Mouse (Mus musculus) monocyte, adult 2 months (primary cell): ENCODE data around the gene Prdx1.
"Not testable (repeated sequence)": the region's sequence is repeated elsewhere in the genome, so short reads cannot be mapped to it uniquely, and the experiment has no call there.

Source experiments
- DNase-seq, 2 experiments: peaks; one replicate each; pipeline ENCODE4 v3.0.0; 2022; ENCODE audit warnings: low spot score in 2 of 2, low read depth in 1 of 2

Prdx1 gene

GRCm38 (mm10) chr4:116676027-116676426 is 9.3 kb upstream of the Prdx1 start:
- DNase-seq: no peak

GRCm38 (mm10) chr4:116677808-116678207 is 7.5 kb upstream of the Prdx1 start:
- no peak for DNase-seq

GRCm38 (mm10) chr4:116679141-116679540 is 6.2 kb upstream of the Prdx1 start:
- no peak for DNase-seq

- DNase-seq: not testable (repeated sequence)
Measured at GRCm38 (mm10) chr4:116680521-116680920, 4.8 kb upstream of the Prdx1 start.

- DNase-seq: no peak
Measured at GRCm38 (mm10) chr4:116683957-116684356, 1.4 kb upstream of the Prdx1 start.

GRCm38 (mm10) chr4:116684665-116685064 is 679 bp upstream of the Prdx1 start:
- no peak for DNase-seq

GRCm38 (mm10) chr4:116687041-116687440 is 1.7 kb downstream of the Prdx1 start:
- no peak for DNase-seq

- DNase-seq: no peak
Measured at GRCm38 (mm10) chr4:116689309-116689876, 4.0 kb downstream of the Prdx1 start.

GRCm38 (mm10) chr4:116692146-116692545 is 6.8 kb downstream of the Prdx1 start:
- no peak for DNase-seq

- DNase-seq: no peak
Measured at GRCm38 (mm10) chr4:116693785-116694184, 8.4 kb downstream of the Prdx1 start.

- no peak for DNase-seq
Measured at GRCm38 (mm10) chr4:116698693-116699342, 13.5 kb downstream of the Prdx1 start.

GRCm38 (mm10) chr4:116700964-116701363 is 15.6 kb downstream of the Prdx1 start:
- no peak for DNase-seq

- DNase-seq: peak; percentile 40 to 68
Measured at GRCm38 (mm10) chr4:116703804-116704203, 18.5 kb downstream of the Prdx1 start.

GRCm38 (mm10) chr4:116707666-116708065 is 22.3 kb downstream of the Prdx1 start:
- no peak for DNase-seq

GRCm38 (mm10) chr4:116708201-116708764 is 22.9 kb downstream of the Prdx1 start, which contains the start of the genes Mmachc and Ccdc163:
Gene Mmachc (minus strand): TSS chr4:116708406.
Gene Ccdc163 (plus strand): TSS chr4:116708509.
- DNase-seq: peak; percentile 59 to 74

GRCm38 (mm10) chr4:116708791-116709390 is 23.5 kb downstream of the Prdx1 start:
- DNase-seq: no peak

- no peak for DNase-seq
Measured at GRCm38 (mm10) chr4:116710154-116710553, 24.8 kb downstream of the Prdx1 start.

GRCm38 (mm10) chr4:116712536-116712935 is 27.2 kb downstream of the Prdx1 start:
- no peak for DNase-seq

GRCm38 (mm10) chr4:116719396-116719795 is 34.1 kb downstream of the Prdx1 start:
- DNase-seq: peak; percentile 19 to 21

- DNase-seq: peak; percentile 80 to 82
Measured at GRCm38 (mm10) chr4:116720343-116721097, 35.2 kb downstream of the Prdx1 start, which contains the start of gene Tesk2. Gene Tesk2 (plus strand): TSS chr4:116720948.

GRCm38 (mm10) chr4:116721098-116721628 is 35.8 kb downstream of the Prdx1 start:
- no peak for DNase-seq
